Mouse (Mus musculus) heart, postnatal 10 days (tissue): ENCODE measurements around the gene Fam241b. TPM values are rescaled to one million over a fixed set of nuclear protein-coding genes. Genes with fewer than 3 reads are reported as not detected.
A peak's percentile ranks its signal among the peaks of the same experiment; 100 is the strongest.

ENCODE experiments used
- DNase-seq, 2 experiments: peaks; one replicate each; pipeline ENCODE4 v3.0.0; 2021
- intact Hi-C: fragments of 180-260 bp; cut with DNase I; formaldehyde crosslinking; loops from one replicate; pipeline ENCODE4 v1.15.1; 2025
- total RNA-seq, 2 experiments: library from RNA; stranded (reverse); gene quantifications; 2 replicates each; pipeline ENCODE4 v1.2.3; 2021

Gene Fam241b
- total RNA-seq, 2 experiments from 2014 or later, result 0.52 TPM; not detected in 1

- no peak for DNase-seq
- intact Hi-C loops, result no loop called here
These were observed 7.8 kb downstream of the Fam241b start for GRCm38 (mm10) chr10:62135696-62136470.

DNA sequence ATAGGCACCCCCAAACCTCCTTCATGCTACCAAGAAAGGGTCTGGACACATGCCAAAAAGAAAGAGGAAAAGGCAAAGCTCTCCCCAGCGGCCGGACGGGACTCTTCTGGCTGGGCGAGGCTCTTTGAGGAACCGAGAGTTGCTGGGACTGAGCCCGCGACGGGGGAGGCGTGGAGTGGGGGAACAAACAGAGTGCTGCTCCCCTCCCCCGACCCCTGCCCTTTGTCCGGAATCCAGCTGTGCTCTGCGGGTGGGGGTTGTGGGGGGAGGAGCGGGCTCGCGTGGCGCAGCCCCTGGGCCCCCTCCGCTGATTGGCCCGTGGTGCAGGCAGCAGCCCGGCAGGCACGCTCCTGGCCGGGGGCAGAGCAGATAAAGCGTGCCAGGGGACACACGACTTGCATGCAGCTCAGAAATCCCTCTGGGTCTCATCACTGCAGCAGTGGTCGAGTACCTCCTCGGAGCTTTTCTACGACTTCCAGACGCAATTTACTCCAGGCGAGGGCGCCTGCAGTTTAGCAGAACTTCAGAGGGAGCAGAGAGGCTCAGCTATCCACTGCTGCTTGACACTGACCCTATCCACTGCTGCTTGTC is 10.9 kb downstream of the Fam241b start, which contains the start of gene Neurog3:
Gene Neurog3 (plus strand): TSS at position 400 of the 591 bp plus-strand sequence.
- intact Hi-C loops, result no loop called here
- DNase-seq, result no peak

DNA sequence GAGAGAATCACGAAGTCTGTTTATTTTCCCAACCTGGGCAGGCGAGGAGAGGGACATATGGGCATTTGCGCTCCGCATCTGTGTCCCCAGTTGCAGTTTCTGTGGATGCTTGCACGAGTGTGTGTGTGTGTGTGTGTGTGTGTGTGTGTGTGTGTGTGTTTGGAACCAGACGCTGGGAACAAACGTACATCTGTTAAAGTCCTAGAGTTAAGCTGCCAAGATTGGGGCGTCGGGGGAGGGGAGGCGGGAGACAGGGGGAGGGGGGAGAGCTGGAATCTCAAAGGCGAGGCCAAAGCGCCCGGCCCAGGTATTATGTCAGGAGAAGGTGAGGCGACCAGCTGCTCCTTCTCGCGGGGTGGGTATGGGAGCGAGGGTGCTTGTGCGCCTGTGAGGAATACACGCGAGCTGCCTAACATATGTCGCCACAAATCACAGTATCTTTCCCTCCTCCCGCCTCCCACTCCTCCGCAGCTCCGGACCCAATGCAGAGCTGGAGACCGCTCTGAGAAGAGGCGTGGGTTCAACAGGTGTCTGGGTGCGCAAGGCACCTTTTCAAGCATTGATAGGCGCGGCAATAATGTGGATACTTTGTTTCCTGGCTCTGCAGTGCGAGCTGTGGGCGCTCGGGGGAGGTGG is 15.3 kb downstream of the Fam241b start:
- no peak for DNase-seq
- intact Hi-C loops, result no loop called here

GRCm38 (mm10) chr10:62127711-62128231 is 15.9 kb downstream of the Fam241b start:
- intact Hi-C loops, result no loop called here
- peak; percentile 23 to 29 for DNase-seq

DNA sequence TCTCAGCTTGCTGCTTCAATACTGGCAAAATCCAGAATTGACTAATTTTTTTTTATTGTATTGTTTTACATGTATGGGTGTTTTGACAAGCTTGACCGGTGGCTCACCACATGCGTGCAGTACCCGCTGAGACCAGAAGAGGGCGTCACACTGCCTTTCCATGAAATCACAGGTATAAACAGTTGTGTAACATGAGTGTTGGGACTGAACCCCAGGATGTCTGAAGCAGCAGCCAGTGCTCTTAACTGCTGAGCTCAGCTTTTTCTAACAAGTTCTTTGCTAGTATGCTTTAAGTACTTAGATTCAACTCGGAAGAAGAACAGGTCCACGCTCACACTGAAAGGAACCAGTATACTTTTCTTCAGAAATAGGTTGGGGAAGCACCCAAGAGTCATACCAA is 16.6 kb downstream of the Fam241b start:
- intact Hi-C loops, result no loop called here
- no peak for DNase-seq

GRCm38 (mm10) chr10:62113865-62114647 is 29.7 kb downstream of the Fam241b start:
- no peak for DNase-seq
- intact Hi-C loops, result no loop called here

DNA sequence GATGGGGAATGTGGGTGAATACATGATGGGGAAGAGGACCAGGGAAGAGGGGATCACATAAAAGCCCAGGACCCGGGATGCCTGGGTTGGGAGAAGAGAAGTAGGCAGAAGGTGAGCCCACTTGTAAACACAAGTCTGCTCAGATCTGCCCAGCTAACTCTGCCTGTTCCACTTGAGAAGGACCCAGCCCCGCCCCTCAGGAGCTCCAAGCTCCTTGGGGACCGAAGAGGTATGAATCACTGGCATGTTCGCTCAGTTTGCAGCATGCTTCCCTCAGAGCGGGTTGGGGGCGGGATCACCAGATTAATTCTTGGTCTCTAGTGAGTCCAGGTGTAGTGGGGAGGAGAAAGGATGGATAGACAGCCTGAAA is 32.5 kb downstream of the Fam241b start:
- intact Hi-C loops, result no loop called here

DNA sequence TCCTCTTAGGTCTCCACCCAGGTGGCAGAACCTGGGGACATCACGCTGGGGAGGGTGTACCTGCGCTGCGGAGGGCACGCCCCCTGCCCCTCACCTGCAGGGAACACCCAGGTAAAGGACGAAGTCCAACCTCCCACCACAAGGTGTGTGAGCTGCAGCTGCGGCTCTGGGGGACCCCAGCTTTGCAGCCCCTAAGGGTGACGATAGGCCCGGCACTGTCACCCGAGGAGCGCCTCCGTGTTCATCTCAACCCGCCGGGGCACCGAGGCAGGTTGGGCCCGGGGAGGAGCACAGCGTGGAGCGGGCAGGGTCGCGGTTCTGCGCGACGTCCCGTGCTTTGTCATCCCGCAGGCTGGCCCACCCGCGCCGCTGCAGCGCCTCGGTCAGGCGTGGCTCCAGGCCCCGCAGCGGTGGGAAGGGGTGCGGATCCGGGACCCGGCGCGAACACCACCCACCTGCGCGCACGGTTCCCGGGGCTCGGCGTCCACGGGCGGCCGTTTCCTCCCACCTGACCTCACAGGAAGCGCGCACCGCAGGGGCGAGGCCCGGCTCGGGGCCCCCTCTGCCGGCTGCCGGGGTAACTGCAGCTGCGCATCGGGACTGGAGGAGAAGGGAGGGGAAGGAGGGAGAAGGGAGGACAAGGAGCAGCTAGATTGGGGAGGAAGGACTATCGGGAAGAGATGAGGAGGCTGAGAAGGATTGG is 33.1 kb downstream of the Fam241b start:
- intact Hi-C loops, result no loop called here
- peak; percentile 79 to 82 for DNase-seq

More for the DNA sequence above, 32.5 kb downstream of the Fam241b start:
- DNase-seq, result no peak

- intact Hi-C loops, result no loop called here
- no peak for DNase-seq
These were observed 36.7 kb downstream of the Fam241b start for GRCm38 (mm10) chr10:62107048-62107447.

DNA sequence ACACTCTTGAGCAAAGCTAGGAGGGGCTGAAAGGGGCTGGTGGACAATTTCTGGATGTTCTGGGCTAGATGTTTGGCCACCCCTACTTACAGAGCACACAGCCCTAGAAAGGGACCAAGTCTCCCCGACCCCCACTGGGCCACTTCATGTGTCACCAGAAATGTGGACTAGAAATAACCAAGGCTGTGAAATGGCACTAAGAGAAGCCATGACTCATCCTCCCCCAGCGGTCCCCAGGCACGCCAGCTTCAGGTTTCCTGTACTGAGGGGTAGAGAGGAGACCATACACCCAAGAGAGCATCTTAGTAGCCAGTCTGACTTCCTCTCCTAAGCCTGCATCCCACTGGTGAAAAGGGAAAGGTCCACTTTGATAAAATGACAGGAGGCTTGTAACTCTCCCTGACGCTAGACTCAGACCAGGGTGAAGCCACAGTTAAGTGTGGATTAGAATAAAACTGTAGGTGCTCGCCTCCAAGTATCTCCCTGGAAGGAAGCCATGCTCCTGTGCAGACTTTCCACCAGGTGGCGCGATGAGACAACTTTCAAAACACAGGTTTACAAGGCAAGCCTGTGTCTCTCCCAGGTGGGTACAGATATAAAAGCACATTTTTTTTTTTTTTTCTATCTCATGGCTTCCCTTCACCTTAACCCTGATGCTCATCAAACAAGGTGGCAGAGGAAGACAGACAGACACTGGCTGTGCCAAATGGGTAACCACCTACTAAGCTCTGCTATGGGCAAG is 38.7 kb downstream of the Fam241b start:
- DNase-seq, result peak; percentile 60 to 81
- intact Hi-C loops, result loop anchor here (1.0 kb wide), 2 partner anchors 78 to 138 kb away; no protein-coding TSS in a partner anchor

DNA sequence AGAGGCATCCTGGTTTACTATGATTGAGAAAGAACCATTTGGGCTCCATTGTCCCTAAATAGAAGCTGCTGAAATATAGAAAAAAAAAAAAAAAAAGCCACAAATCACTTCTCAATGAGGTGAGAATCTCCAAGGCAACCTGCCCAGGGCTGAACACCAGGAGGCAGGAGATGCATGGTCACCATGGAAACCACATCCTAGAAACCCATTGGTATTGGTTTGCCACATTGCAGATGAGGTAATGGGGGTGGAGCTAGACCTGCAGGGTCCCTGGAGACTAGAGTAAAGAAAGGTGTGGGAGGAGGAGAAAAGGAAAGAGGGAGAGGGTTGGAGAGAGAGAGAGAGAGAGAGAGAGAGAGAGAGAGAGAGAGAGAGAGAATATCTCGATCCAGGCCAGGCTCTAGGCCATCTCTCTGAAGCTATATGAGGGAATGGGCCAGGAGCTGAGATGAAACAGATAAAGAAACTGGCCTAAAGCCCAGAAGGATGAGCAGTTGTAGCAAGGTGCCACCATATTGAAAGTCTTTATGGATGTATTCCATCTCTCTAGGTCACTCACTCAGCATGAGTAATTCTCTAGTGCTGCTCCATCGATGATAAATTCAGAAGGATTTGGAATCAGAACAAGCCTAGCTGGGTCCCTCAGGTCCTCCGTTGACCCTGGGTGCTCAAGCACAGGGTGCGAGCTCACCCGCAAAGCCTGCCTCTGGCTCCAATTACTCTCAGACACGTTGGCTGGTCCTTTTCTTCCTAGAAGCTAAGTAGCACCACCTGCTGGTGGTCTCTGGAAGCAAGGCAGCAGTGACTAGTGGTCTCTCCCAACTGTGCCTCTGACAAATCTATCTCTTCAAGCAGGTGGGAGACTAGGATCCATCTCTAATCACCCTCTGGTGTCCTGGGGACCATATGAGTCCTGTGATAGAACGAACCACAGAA is 41.9 kb downstream of the Fam241b start:
- DNase-seq, result peak; percentile 73 to 87
- intact Hi-C loops, result loop anchor here (1.0 kb wide), 3 partner anchors 46 to 263 kb away; no protein-coding TSS in a partner anchor

DNA sequence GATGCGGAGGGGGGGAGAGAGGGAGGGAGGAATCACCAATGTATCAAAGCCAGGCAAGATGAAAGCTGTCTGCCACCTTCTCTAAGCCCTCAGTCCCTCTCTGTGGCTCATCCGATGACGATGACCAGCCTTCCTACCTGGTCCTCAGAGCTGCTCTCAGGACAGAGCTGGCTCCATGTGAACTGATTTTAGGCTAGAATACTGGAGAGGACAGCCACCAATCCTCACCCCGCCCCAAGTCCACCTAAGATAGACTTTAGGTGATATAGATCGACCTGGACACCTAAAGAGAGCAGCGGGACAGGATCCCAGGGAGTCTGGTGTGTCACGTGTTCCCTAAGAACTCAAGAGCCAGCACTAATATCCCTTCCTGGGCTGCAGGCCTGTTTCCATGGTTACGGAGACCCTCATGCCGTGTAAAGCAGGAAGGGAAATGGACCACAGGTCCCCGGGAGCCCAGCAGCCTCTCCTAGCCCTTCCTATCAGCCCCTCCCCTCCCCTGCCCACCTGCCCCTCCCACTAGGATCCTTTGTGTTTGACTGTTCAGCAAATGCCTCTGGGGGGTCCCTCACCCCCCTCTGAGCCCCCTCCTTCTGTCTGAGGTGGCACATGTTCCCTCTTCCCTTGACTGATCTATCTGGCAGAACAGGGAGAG is 43.8 kb downstream of the Fam241b start:
- no peak for DNase-seq
- intact Hi-C loops, result no loop called here

DNA sequence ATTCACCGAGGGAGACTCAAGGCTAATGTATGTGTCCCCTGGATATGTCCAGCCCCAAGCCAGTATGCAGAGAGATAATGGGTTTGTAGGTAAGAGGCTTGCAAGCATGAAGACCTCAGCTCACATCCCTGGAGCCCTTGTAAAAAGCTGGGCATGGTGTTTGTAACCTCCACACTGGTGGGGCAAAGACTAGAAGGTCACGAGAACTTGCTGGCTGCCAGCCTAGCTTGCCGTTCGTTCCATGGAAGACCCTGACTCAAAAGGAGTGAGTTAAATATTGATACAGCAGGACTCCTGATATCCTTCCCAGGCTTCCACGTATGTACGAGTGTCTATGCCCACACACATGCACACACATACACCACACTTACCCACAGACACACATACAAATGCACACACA is 49.3 kb downstream of the Fam241b start:
- no peak for DNase-seq
- intact Hi-C loops, result no loop called here

GRCm38 (mm10) chr10:62093903-62094302 is 49.8 kb downstream of the Fam241b start:
- intact Hi-C loops, result no loop called here
- DNase-seq, result no peak

- intact Hi-C loops, result no loop called here
- no peak for DNase-seq
These were observed 54.2 kb downstream of the Fam241b start for GRCm38 (mm10) chr10:62089486-62089885.

GRCm38 (mm10) chr10:62089071-62089470 is 54.6 kb downstream of the Fam241b start:
- intact Hi-C loops, result no loop called here

DNA sequence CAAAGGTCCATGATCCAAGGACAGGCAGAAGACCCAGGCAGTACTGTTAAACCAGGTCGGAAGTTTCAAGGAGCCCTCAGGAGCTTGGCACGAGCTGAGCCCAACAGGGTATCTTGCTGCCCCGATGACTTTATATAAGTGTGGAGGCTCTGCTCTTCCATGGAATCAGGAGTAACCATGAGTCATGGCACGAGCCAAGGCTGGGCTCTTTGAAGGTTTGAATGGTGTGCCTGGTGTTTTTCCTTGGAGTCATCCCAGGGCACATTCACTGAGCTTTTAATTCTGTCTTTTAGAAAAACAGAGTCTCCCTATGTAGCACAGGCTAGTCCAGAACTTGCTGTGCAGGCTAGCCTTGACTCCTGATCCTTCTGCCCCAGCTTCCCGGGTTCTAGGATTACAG is 55.3 kb downstream of the Fam241b start:
- intact Hi-C loops, result no loop called here
- DNase-seq, result no peak

More at GRCm38 (mm10) chr10:62089071-62089470, 54.6 kb downstream of the Fam241b start:
- DNase-seq, result no peak

GRCm38 (mm10) chr10:62086826-62087225 is 56.9 kb downstream of the Fam241b start:
- no peak for DNase-seq
- intact Hi-C loops, result no loop called here
